Mouse (Mus musculus) liver, embryonic 13.5 days (tissue): ENCODE data around the gene Mfap5. TPM values are rescaled to one million over a fixed set of nuclear protein-coding genes. Genes with fewer than 3 reads are reported as not detected.
"Not testable (repeated sequence)": the region's sequence is repeated elsewhere in the genome, so short reads cannot be mapped to it uniquely, and the experiment has no call there.

Experiments
- ATAC-seq: fragments of 200-750 bp; cut with Nextera tagmentation; 2 replicates; pipeline ENCODE4 v1.8.0; 2017; ENCODE audit warnings: low read depth, mild to moderate bottlenecking, moderate number of reproducible peaks, moderate library complexity
- DNase-seq: peaks from one replicate; pipeline ENCODE4 v3.0.0; 2022
- H3K27ac ChIP-seq: fragments of 300-500 bp; sonication (generic); 2 replicates; pipeline ENCODE4 v1.5.1; 2015; ENCODE audit warnings: moderate library complexity, mild to moderate bottlenecking, inconsistent platforms
- H3K27me3 ChIP-seq: fragments of 300-500 bp; sonication (generic); 2 replicates; pipeline ENCODE4 v1.6.1; 2015; ENCODE audit warnings: mild to moderate bottlenecking, inconsistent platforms
- H3K36me3 ChIP-seq: fragments of 300-500 bp; sonication (generic); 2 replicates; pipeline ENCODE4 v1.6.1; 2015; ENCODE audit warnings: mild to moderate bottlenecking, inconsistent platforms
- H3K4me1 ChIP-seq: fragments of 300-500 bp; sonication (generic); replicated peaks from 2 replicates; pipeline ENCODE4 v1.6.1; 2015; ENCODE audit warnings: inconsistent platforms
- H3K4me2 ChIP-seq: fragments of 300-500 bp; sonication (generic); 2 replicates; pipeline ENCODE4 v1.6.1; 2015; ENCODE audit warnings: inconsistent platforms, mild to moderate bottlenecking, moderate library complexity
- H3K4me3 ChIP-seq: fragments of 300-500 bp; sonication (generic); replicated peaks from 2 replicates; pipeline ENCODE4 v1.5.1; 2015; ENCODE audit warnings: mild to moderate bottlenecking, inconsistent platforms
- H3K9ac ChIP-seq: fragments of 300-500 bp; sonication (generic); 2 replicates; pipeline ENCODE4 v1.6.1; 2015; ENCODE audit warnings: mild to moderate bottlenecking, inconsistent platforms
- H3K9me3 ChIP-seq: fragments of 300-500 bp; sonication (generic); replicated peaks from 2 replicates; pipeline ENCODE4 v1.6.1; 2016; ENCODE audit warnings: inconsistent platforms
- WGBS: fragments of 180-500 bp; shearing (Covaris S2); methylation state at CpG from one replicate; pipeline ENCODE4 v1.1.7; 2015; ENCODE audit not compliant: insufficient replicate concordance; 5-methylcytosine and 5-hydroxymethylcytosine counted together
- polyA plus RNA-seq: library from polyadenylated mRNA; unstranded; fragments of >200 nt; fragmentation: Nextera tagmentation; extraction: Ambion mirVana; gene quantifications from 2 replicates; pipeline ENCODE4 v1.2.1, GENCODE M21; 2015

The Mfap5 gene
- polyA plus RNA-seq, 1 experiment from 2014 or later, result 0.58 TPM

- Histone ChIP-seq H3K4me1 (peaks cover 9% of the 10 kb centered on the region; the same call in 1 of the 2 replicates), H3K9ac (no peak overlapping the region), H3K27ac (no peak overlapping the region), H3K9me3 (no peaks in the 10 kb centered on the region), H3K27me3 (peaks cover 93% of the 10 kb centered on the region), H3K4me2 (peak overlapping the region; percentile 52), H3K36me3 (no peaks in the 10 kb centered on the region), H3K4me3 (peak overlapping the region; percentile 33)
- DNase-seq (no peak), ATAC-seq (peak; percentile 47; the same call in 1 of the 2 replicates)
- under 1% methylated on average over 16 of the region's 16 CpGs for WGBS
These were observed 14.1 kb upstream of the Mfap5 start for GRCm38 (mm10) chr6:122491557-122491956.

DNA sequence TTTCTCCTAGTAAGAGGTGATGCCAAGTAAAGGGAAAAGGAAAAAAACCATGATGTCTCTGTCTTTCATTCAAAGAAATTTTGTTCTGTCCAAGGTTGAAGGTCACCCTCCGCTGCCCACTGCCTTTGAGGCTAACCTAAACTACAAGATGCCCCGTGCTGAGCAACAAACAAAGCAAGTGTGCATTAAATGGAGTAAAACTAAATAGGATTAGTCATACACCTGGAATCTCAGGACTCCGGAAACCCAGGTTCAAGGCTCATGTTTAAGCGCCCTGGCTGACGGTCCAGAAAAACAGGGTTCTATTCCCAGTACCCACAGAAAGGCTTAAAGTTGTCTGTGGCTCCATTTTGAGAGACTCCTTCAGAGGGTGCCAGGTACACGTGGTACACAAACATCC is 13.2 kb upstream of the Mfap5 start:
- no peak overlapping the region for H3K4me2 ChIP-seq
- no peaks in the 10 kb centered on the region for H3K9me3 ChIP-seq
- ATAC-seq (no peak), DNase-seq (no peak)
- WGBS, result 23% methylated on average over 6 of the region's 6 CpGs
- no peaks in the 10 kb centered on the region for H3K36me3 ChIP-seq
- no peak overlapping the region for H3K9ac ChIP-seq
- H3K27ac ChIP-seq, result no peak overlapping the region
- peaks cover 7% of the 10 kb centered on the region; the same call in 1 of the 2 replicates for H3K4me1 ChIP-seq
- no peak overlapping the region for H3K4me3 ChIP-seq
- H3K27me3 ChIP-seq, result peaks cover 91% of the 10 kb centered on the region

DNA sequence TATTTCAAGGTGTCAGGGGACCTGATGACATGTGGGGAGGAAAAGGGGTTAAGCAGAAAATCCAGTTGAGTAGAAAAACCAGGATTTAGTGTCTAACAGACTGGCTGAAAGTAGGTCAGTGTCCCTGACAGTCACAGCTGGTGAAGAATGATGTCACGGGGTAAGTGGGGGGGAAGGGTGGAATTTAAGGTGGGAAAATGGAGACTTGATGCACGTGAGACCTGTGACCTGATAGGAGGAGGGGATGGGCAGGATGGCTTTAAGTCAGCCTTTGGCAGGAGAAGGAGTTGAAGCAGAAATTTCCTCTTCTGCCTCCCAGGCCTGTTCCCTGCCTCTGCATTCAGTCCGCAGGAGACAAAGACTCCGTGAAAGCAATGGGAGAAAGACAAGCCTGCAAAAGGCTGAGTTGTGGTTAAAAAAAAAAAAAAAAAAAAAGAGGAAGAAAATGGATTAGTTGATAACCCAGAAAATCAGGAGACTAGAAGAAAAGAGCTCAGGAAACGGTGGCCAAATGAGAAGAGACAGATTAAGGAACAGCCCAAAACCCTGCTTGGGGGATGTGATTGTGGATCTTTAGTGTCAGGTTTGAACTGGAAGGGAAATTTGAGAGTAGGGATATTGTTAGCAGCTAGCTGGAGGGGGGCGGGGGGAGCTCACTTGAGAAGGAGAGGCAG is 11.7 kb upstream of the Mfap5 start:
- peaks cover 7% of the 10 kb centered on the region; the same call in 1 of the 2 replicates for H3K4me1 ChIP-seq

DNA sequence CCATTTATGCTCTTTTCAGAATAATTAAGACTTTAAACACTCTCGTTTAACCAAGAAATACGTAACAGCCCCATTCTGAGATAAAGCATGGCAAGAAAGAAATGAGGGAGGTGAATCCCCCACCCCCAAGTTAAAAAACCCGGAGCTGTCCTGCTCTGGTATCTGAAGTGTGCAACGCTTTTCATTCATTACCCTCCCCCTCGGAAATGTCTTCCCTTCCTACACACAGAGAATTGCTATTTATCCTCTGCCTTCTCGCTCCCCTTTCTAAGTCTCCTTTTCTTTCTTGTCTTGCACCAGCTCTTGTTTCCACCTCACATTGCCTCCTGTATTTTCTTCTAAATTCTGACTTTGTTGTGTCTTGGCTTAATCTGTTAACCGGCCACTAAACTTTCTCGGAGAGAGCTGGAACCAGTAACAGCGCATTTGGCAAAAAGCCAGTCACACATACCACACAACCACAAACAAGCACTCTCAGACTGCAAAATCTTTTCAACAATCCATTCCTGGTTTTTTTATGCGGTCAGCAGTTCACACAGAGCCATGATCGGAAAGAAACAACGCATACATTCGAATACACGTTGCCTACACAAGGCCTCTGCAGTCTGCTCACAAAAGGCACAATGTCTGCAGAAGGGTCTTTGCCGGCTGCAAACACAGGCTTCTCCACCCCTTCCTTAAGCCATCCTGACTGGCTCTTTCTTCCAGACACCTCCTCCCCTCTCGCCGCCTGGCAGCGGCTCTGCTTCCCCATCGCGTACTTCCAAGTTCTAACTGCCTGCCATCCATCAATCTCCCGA is 10.4 kb upstream of the Mfap5 start:
- Histone ChIP-seq H3K36me3 (no peaks in the 10 kb centered on the region), H3K4me3 (no peak overlapping the region), H3K4me2 (no peak overlapping the region), H3K4me1 (peaks cover 7% of the 10 kb centered on the region; the same call in 1 of the 2 replicates), H3K27me3 (peaks cover 72% of the 10 kb centered on the region), H3K27ac (no peak overlapping the region), H3K9me3 (no peaks in the 10 kb centered on the region), H3K9ac (no peak overlapping the region)
- 13% methylated on average over 21 of the region's 21 CpGs for WGBS
- DNase-seq (no peak), ATAC-seq (no peak)

More for the DNA sequence above, 11.7 kb upstream of the Mfap5 start:
- ATAC-seq (no peak), DNase-seq (no peak)
- Histone ChIP-seq H3K36me3 (no peaks in the 10 kb centered on the region), H3K9ac (no peak overlapping the region), H3K27ac (no peak overlapping the region), H3K4me2 (no peak overlapping the region), H3K9me3 (no peaks in the 10 kb centered on the region), H3K4me3 (no peak overlapping the region), H3K27me3 (peaks cover 84% of the 10 kb centered on the region)
- 13% methylated on average over 6 of the region's 6 CpGs for WGBS

GRCm38 (mm10) chr6:122496501-122496900 is 9.1 kb upstream of the Mfap5 start:
- H3K9ac ChIP-seq, result no peak overlapping the region
- H3K9me3 ChIP-seq, result no peaks in the 10 kb centered on the region
- H3K4me3 ChIP-seq, result no peak overlapping the region
- 28% methylated on average over 5 of the region's 5 CpGs for WGBS
- H3K4me2 ChIP-seq, result no peak overlapping the region
- ATAC-seq (no peak), DNase-seq (no peak)
- peaks cover 62% of the 10 kb centered on the region for H3K27me3 ChIP-seq
- H3K27ac ChIP-seq, result no peak overlapping the region
- H3K4me1 ChIP-seq, result peaks cover 7% of the 10 kb centered on the region; the same call in 1 of the 2 replicates
- no peaks in the 10 kb centered on the region for H3K36me3 ChIP-seq

GRCm38 (mm10) chr6:122498661-122499060 is 7.0 kb upstream of the Mfap5 start, which contains the start of gene Rimklb:
Gene Rimklb, minus strand, starts transcription at chr6:122498761.
- DNase-seq, result no peak
- no peak for ATAC-seq
- Histone ChIP-seq H3K4me2 (no peak within 1 kb of the TSS), H3K9me3 (no peaks in the 10 kb centered on the region), H3K9ac (no peak within 1 kb of the TSS), H3K4me3 (no peak within 1 kb of the TSS), H3K4me1 (peaks cover 7% of the 10 kb centered on the region; the same call in 1 of the 2 replicates), H3K27ac (no peak within 1 kb of the TSS), H3K36me3 (no peaks in the 10 kb centered on the region), H3K27me3 (peaks cover 43% of the 10 kb centered on the region)
- 55% methylated on average over 5 of the region's 5 CpGs for WGBS

DNA sequence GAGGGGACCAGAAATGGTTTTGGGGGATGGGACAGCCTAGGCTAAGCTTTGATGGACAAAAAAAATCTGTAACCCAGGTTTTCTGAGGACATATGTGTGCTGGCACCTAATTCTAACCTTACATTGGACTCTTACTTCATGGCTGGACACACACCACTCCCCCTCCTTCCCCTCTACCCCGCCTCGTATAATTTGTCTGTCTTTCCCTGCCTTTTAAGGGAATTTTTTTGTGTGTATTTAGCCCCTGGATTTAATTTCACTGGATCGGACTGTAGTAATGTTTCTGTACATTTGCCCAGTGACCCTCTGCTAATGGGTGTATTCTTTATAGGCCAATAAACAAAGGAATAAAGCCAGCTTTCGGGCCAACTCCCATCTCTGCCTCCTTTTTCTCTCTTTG is 604 bp upstream of the Mfap5 start:
- no peak for DNase-seq

GRCm38 (mm10) chr6:122508494-122508893 is 2.8 kb downstream of the Mfap5 start:
- no peaks in the 10 kb centered on the region for H3K4me1 ChIP-seq
- H3K27ac ChIP-seq, result no peak overlapping the region
- H3K36me3 ChIP-seq, result no peaks in the 10 kb centered on the region
- no peaks in the 10 kb centered on the region for H3K9me3 ChIP-seq
- no peak for ATAC-seq
- 52% methylated on average over 8 of the region's 8 CpGs for WGBS
- H3K4me2 ChIP-seq, result no peak overlapping the region
- no peak overlapping the region for H3K4me3 ChIP-seq
- no peak overlapping the region for H3K9ac ChIP-seq
- no peak for DNase-seq
- no peaks in the 10 kb centered on the region for H3K27me3 ChIP-seq

More for the DNA sequence above, 604 bp upstream of the Mfap5 start:
- Histone ChIP-seq H3K27ac (no peak overlapping the region), H3K9me3 (no peaks in the 10 kb centered on the region), H3K4me3 (no peak overlapping the region), H3K4me1 (no peaks in the 10 kb centered on the region), H3K27me3 (no peaks in the 10 kb centered on the region), H3K4me2 (no peak overlapping the region), H3K36me3 (no peaks in the 10 kb centered on the region), H3K9ac (no peak overlapping the region)
- no peak for ATAC-seq
- 56% methylated on average over 4 of the region's 4 CpGs for WGBS

- WGBS, result 48% methylated on average over 11 of the region's 12 CpGs
- H3K4me2 ChIP-seq, result no peak overlapping the region
- H3K27ac ChIP-seq, result no peak overlapping the region
- no peak overlapping the region for H3K9ac ChIP-seq
- no peaks in the 10 kb centered on the region for H3K36me3 ChIP-seq
- no peaks in the 10 kb centered on the region for H3K27me3 ChIP-seq
- H3K4me1 ChIP-seq, result no peaks in the 10 kb centered on the region
- no peak for DNase-seq
- no peaks in the 10 kb centered on the region for H3K9me3 ChIP-seq
- no peak overlapping the region for H3K4me3 ChIP-seq
- ATAC-seq, result no peak
These were observed 7.6 kb downstream of the Mfap5 start for GRCm38 (mm10) chr6:122512914-122513878.

- H3K36me3 ChIP-seq, result no peaks in the 10 kb centered on the region
- no peak overlapping the region for H3K27ac ChIP-seq
- no peaks in the 10 kb centered on the region for H3K27me3 ChIP-seq
- no peak overlapping the region for H3K4me3 ChIP-seq
- ATAC-seq, result no peak
- no peak overlapping the region for H3K4me2 ChIP-seq
- 43% methylated on average over 3 of the region's 3 CpGs for WGBS
- no peaks in the 10 kb centered on the region for H3K9me3 ChIP-seq
- no peaks in the 10 kb centered on the region for H3K4me1 ChIP-seq
- H3K9ac ChIP-seq, result no peak overlapping the region
- DNase-seq, result no peak
These were observed 8.7 kb downstream of the Mfap5 start for GRCm38 (mm10) chr6:122514312-122514711.

DNA sequence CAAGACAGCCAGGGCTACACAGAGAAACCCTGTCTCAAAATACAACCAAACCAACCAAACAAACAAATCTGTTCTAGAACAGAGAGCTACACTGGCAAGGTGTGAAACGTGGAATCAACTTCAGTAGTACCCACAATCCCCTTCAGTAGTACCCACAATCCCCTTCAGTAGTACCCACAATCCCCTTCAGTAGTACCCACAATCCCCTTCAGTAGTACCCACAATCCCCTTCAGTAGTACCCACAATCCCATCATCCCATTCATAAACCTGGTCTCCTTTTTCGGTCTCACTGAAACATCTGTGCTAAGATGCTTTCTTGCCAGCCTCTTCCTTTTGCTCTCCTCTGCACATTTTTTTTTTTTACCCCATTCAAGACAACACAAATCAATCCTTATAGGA is 10.1 kb downstream of the Mfap5 start:
- H3K4me3 ChIP-seq, H3K27me3 ChIP-seq, H3K9ac ChIP-seq, ATAC-seq, DNase-seq, H3K4me1 ChIP-seq, H3K36me3 ChIP-seq, H3K4me2 ChIP-seq, H3K9me3 ChIP-seq, H3K27ac ChIP-seq: not testable (repeated sequence)
- 69% methylated on average over 2 of the region's 2 CpGs for WGBS
